In the genomic region with DNA sequence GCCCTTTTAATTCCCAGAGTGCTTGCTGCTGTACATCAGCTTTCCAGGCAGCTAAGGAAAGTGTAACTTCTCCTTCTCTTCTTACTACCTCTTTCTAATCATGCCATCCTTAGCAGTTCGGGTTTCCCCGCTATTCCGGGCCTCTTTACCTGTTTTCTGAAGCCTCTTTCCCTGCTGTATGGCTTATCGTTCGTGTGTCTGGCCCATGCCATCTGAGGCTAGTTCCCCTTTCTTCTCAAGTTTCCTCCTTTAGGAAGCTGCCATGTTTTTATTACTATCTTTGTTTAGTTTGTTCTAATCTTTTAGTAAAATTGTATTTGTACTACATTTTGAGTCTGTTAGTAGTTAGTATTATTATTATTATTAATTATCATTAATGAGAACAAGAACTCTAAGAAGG, we compare ENCODE assay signal across 11 mouse cellular contexts. TPM values are rescaled to one million over a fixed set of nuclear protein-coding genes. Genes with fewer than 3 reads are reported as not detected.
"Had no signal": no experiment of that assay in that cellular context is flagged by ENCODE, and none has a peak within 500 bp of the region (broad histone marks: within the 10 kb centered on the region; RNA-seq: fewer than 3 reads in every experiment).

No protein-coding gene starts in this region.

- ATAC-seq: liver, postnatal 0 days had no signal

- DNase-seq: liver, postnatal 0 days; lung, embryonic 14.5 days; lung, postnatal 10 days; lung, postnatal 4 days; midbrain, embryonic 14.5 days; right cerebral cortex, postnatal 14 days; thymus, postnatal 14 days; thymus, postnatal 36 days had no signal

RNA-seq across cellular contexts. Expression of a gene that starts 17.3 kb away (rescaled TPM):
- total RNA-seq: megakaryocyte-erythroid progenitor cell, adult 5-6 weeks; monocyte, adult 5-6 weeks; neutrophil, adult 5-6 weeks had no signal
